Mouse (Mus musculus): ENCODE data around the gene Hoxa9. TPM values are rescaled to one million over a fixed set of nuclear protein-coding genes. Genes with fewer than 3 reads are reported as not detected.
A peak's percentile ranks its signal among the peaks of the same experiment; 100 is the strongest.

Gene Hoxa9
- total RNA-seq, 2 experiments from 2014 or later: not detected

- DNase-seq (ENCODE audit: low spot score in 2 of 2): no peak
Observed at GRCm38 (mm10) chr6:52231885-52232567, 1.1 kb upstream of the Hoxa9 start.

DNA sequence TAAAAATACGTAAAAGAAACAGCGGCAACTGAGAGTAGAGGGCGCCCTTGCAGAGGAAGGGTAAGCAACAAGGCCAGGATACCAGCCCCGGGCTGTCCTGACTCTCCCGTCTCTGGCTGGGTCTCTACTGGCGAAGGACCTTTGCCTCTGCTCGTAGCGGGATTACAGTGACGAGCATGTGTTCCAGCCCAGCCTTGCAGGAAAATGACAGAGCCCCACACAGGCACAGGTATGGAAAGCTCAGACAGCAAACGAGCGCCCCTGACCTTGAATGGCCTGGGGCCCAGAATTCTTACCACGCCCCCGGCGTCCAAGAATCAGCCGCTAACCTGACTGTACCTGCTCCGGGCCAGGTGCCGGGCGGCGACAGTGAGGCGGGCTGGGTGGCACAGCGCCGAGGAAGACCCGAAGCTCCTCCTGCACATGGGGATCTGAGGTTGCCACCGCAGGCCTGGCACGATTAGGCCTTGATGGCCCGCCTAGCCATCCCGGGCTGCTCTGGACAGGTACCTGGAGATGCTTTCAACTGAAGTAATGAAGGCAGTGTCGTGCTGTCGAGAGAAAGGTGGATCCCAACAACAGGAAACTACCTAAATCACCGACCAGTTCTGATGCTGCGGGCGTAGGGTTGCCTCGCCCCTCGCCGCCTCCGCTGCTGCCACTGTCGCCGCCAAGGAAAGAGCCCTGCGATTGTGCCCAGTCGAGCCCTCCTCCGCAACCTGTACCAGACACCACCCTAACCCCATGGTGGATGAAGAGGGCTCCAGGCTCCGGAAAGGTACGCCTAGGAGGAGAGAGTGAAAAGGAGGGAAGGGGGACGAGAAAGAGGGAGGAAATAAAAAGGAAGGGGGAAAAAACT, 1.1 kb downstream of the Hoxa9 start:
- no peak for DNase-seq (ENCODE audit: low spot score in 2 of 2)

- DNase-seq (ENCODE audit: low spot score in 2 of 2): no peak
Observed at GRCm38 (mm10) chr6:52228475-52229465, 2.1 kb downstream of the Hoxa9 start.

DNA sequence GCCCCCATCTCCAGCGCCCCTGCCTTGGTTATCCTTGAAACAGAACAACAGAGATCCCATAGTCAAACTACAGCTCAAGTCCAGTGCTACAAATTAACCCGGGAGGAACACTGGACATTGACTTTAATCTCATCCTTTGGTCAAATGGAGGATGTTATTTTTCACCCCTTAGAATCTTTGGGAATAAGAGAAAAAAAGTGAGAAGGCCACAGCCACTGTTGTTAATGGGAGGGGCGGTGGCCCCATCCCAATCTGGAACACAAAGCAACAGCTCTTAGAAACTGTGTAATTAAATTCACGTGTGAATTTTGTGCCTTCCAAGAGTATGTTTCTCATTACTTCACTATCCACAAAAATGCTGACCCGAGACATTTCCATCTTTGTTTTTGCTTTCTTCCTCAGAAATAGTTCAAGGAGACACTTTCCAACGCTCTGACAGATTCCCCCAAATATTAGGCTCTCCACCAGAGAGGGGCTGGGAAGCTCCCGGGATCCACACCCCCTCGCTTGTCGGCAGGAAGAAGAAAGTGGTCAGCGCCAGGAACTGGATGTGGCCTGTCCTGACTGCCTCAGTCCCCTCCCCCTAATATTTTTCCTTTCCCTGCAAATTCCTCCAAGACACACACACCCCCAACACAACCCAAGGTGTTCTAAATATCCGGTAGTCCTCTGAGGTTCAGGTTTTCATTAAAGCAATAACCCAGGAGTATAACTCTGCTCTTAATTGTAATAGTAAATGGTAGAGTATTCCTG, 3.2 kb downstream of the Hoxa9 start:
- DNase-seq (ENCODE audit: low spot score in 2 of 2): no peak

DNA sequence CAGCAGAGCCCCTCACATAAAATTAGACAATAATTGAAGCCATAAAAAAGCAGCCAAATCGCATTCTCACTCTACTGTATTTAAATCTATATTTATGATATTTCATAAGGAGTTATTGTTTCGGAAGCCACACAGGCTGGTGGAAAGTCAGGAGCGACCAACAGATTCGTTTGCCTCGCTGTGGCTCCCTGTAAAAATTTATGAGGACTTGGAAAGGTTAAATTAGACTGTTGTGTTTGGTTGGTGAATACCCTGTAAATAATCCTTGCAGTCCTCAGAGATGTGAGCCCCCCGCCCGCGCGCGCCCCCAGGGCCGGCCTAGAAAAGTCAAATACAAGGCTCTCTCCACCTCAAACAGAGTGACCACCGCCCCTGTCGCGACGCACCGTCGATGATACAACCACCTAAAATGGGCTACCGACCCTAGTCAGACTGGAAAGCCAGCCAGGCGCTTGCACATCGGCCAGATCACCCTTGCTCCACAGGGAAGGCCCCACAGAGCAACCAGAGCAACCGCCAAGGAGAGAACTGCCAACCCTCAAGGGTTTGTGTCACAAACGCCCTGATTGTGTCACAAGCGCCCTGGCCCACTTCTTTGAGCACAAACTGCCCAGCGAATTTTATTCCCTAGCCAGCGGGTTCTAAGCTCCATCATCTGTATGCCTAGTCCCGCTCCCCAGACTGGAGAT, 4.2 kb downstream of the Hoxa9 start:
- no peak for DNase-seq (ENCODE audit: low spot score in 2 of 2)

- DNase-seq (ENCODE audit: low spot score in 2 of 2): no peak
Observed at GRCm38 (mm10) chr6:52225612-52226568, 5.0 kb downstream of the Hoxa9 start.

- DNase-seq (ENCODE audit: low spot score in 2 of 2): no peak
Observed at GRCm38 (mm10) chr6:52224895-52225611, 5.8 kb downstream of the Hoxa9 start.

- DNase-seq (ENCODE audit: low spot score in 2 of 2): no peak
Observed at GRCm38 (mm10) chr6:52223939-52224760, 6.7 kb downstream of the Hoxa9 start.

DNA sequence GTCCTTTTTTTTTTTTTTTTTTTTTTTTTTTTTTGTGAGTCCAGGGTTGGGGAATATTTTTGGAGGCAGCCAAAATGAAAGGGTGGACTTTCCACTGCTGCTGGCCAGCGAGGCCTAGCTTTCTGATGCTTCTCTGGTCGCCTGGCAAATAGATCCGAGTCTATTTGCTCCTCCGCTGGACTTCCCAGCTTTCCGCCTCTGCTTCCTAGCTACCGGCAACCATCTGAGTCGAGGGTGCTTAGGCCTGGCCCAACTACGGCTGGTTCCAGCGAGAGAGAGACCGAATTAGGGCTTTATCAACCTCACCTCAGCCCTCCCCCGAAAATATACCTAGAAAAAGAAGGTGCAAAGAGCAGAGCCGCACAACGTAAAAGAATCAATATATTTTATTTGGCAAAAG, 8.2 kb downstream of the Hoxa9 start:
- DNase-seq (ENCODE audit: low spot score in 2 of 2): no peak

- DNase-seq (ENCODE audit: low spot score in 2 of 2): no peak
Observed at GRCm38 (mm10) chr6:52221993-52222685, 8.8 kb downstream of the Hoxa9 start.

DNA sequence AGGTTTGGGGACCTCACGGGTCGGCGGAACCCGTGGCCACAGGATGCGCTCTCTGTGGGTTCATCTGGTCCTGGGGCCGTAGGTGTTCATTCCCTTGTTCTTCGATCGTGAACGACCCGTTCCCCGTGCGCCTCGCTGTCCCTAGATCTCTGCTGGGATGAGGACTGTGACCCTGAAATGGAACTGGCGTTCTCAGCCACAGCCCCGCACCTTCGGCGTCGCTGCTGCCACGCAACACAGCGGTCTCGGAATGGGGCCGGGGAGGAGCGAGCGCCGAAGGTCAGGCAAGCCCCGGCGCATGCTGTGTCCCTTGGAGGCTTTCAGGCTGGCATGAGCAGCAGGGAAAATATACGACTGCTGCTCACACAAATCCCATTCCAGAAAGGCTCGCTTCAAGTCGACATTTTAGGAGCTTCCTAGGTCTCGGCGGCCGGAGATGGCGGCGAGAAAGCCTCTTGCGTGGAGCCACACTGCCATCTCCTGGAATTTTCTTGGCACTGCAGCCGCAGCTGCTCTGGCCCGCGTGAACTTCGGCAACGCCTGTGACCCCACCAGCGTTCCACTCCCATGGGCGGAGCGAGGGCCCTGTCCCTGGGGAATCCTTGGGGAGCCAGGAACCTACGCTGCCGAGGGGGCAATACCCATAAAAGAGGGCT, 9.4 kb downstream of the Hoxa9 start, which contains the start of gene Hoxa7:
TSS of gene Hoxa7 (minus strand) at position 518 of the 656 bp plus-strand sequence.
- DNase-seq (ENCODE audit: low spot score in 2 of 2): peak; percentile 73 to 88

DNA sequence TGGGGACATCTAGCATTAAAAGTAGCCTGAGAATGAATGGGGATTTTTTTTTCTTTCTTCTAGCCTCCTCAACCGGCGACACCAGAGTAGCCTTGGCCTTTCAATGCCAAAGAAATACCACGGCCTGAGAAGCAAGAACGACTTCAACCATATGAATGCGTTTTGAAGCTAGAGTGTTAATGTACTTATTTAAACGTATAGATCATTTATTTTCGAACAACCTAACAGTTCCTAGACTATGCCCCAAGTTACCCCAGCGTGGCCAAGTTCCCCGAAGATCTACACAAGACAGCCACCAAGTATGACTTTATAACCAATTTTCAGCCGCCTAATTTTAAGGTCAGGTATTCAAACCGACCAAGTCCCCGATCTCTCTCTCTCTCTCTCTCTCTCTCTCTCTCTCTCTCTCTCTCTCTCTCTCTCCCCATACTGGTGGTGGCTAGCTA, 10.0 kb downstream of the Hoxa9 start:
- no peak for DNase-seq (ENCODE audit: low spot score in 2 of 2)

- DNase-seq (ENCODE audit: low spot score in 2 of 2): no peak
Observed at GRCm38 (mm10) chr6:52220003-52220864, 10.7 kb downstream of the Hoxa9 start.

DNA sequence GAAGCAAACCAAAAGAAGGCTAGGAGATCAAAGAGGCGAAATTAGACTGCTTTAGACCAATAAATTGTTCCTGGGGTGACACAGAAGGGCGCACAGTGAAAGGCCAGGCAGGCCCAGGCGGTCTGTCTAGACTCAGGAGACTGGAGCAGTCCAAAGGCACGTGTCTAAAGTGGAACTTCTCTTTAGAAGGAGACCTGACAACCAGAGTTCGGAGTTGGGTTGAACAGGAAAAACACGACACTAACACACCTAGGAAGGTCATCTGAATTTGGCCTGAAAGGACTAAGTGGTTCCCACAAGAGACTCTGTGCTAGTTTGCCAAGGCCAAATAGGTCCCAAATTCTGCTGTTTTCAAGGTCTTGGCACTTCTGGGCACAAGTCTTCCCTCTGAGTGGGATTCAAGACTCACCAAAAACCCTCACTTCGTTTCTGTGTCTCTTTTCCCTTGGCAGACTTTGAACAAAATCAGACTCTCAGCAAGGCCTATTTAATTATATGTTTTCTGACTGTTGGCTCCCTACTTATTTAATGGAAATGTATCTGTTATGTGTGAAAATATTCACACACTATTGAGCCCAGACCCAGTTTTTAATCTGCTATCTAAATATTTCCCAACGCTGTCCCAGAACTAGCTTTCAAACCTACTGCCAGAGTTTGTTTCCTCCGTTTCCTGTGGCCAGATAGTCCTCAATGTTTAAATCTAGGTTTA, 11.5 kb downstream of the Hoxa9 start:
- no peak for DNase-seq (ENCODE audit: low spot score in 2 of 2)

Measured in layer of hippocampus, adult 18-20 months (tissue).